Mouse (Mus musculus) midbrain, embryonic 16.5 days (tissue): Measurements from ENCODE around the gene Hoga1. TPM values are rescaled to one million over a fixed set of nuclear protein-coding genes. Genes with fewer than 3 reads are reported as not detected.

Experiments
- ATAC-seq: fragments of 200-750 bp; cut with Nextera tagmentation; 2 replicates; pipeline ENCODE4 v1.8.0; 2017; ENCODE audit warnings: moderate TSS enrichment
- H3K27ac ChIP-seq: fragments of 300-500 bp; sonication (generic); 2 replicates; pipeline ENCODE4 v1.5.1; 2014; ENCODE audit warnings: mild to moderate bottlenecking, low read length, mixed read lengths
- H3K27me3 ChIP-seq: fragments of 300-500 bp; sonication (generic); 2 replicates; pipeline ENCODE4 v1.6.1; 2014; ENCODE audit warnings: low read depth, low read length, mixed read lengths; ENCODE audit not compliant: control insufficient read depth, insufficient read depth
- H3K36me3 ChIP-seq: fragments of 300-500 bp; sonication (generic); 2 replicates; pipeline ENCODE4 v1.6.1; 2014; ENCODE audit warnings: mild to moderate bottlenecking, low read length, moderate library complexity, mixed read lengths; ENCODE audit not compliant: control insufficient read depth, insufficient read depth
- H3K4me1 ChIP-seq: fragments of 300-500 bp; sonication (generic); 2 replicates; pipeline ENCODE4 v1.6.1; 2014; ENCODE audit warnings: mild to moderate bottlenecking, low read length, mixed read lengths; ENCODE audit not compliant: control insufficient read depth, insufficient read depth
- H3K4me2 ChIP-seq: fragments of 300-500 bp; sonication (generic); 2 replicates; pipeline ENCODE4 v1.6.1; 2014; ENCODE audit warnings: mild to moderate bottlenecking, low read length, mixed read lengths
- H3K4me3 ChIP-seq: fragments of 300-500 bp; sonication (generic); 2 replicates; pipeline ENCODE4 v1.5.1; 2014; ENCODE audit warnings: low read depth, mild to moderate bottlenecking, low read length, moderate library complexity, mixed read lengths
- H3K9ac ChIP-seq: fragments of 300-500 bp; sonication (generic); 2 replicates; pipeline ENCODE4 v1.6.1; 2014; ENCODE audit warnings: low read depth, low read length, mixed read lengths
- H3K9me3 ChIP-seq: fragments of 300-500 bp; sonication (generic); replicated peaks from 2 replicates; pipeline ENCODE4 v1.6.1; 2014; ENCODE audit warnings: mild to moderate bottlenecking, low read length, mixed read lengths; ENCODE audit not compliant: control insufficient read depth, poor library complexity, severe bottlenecking
- WGBS: fragments of 180-500 bp; shearing (Covaris S2); extraction: QIAGEN DNeasy Blood & Tissue Kit; methylation state at CpG from one replicate; pipeline ENCODE4 v1.1.7; 2014; 5-methylcytosine and 5-hydroxymethylcytosine counted together
- polyA plus RNA-seq: library from polyadenylated mRNA; unstranded; fragments of >200 nt; fragmentation: Nextera tagmentation; extraction: Ambion mirVana; gene quantifications from 2 replicates; pipeline ENCODE4 v1.2.1, GENCODE M21; 2015

The Hoga1 gene
- polyA plus RNA-seq, 1 experiment from 2014 or later: 1.6 TPM

- Histone ChIP-seq H3K36me3 (no peaks in the 10 kb centered on the region), H3K4me1 (no peaks in the 10 kb centered on the region), H3K4me3 (no peak overlapping the region), H3K4me2 (no peak overlapping the region), H3K9ac (no peak overlapping the region), H3K27me3 (no peaks in the 10 kb centered on the region), H3K9me3 (no peaks in the 10 kb centered on the region), H3K27ac (no peak overlapping the region)
- WGBS: 81% methylated on average over 6 of the region's 6 CpGs
- ATAC-seq: no peak
These were observed 8.8 kb downstream of the Hoga1 start for GRCm38 (mm10) chr19:42054255-42054654.

- ATAC-seq: no peak
- H3K9me3 ChIP-seq: no peaks in the 10 kb centered on the region
- H3K27me3 ChIP-seq: no peaks in the 10 kb centered on the region
- no peak overlapping the region for H3K4me2 ChIP-seq
- H3K4me1 ChIP-seq: no peaks in the 10 kb centered on the region
- 83% methylated on average over 2 of the region's 2 CpGs for WGBS
- no peak overlapping the region for H3K4me3 ChIP-seq
- H3K36me3 ChIP-seq: no peaks in the 10 kb centered on the region
- H3K9ac ChIP-seq: no peak overlapping the region
- no peak overlapping the region for H3K27ac ChIP-seq
These were observed 10.5 kb downstream of the Hoga1 start for GRCm38 (mm10) chr19:42055881-42056280.

DNA sequence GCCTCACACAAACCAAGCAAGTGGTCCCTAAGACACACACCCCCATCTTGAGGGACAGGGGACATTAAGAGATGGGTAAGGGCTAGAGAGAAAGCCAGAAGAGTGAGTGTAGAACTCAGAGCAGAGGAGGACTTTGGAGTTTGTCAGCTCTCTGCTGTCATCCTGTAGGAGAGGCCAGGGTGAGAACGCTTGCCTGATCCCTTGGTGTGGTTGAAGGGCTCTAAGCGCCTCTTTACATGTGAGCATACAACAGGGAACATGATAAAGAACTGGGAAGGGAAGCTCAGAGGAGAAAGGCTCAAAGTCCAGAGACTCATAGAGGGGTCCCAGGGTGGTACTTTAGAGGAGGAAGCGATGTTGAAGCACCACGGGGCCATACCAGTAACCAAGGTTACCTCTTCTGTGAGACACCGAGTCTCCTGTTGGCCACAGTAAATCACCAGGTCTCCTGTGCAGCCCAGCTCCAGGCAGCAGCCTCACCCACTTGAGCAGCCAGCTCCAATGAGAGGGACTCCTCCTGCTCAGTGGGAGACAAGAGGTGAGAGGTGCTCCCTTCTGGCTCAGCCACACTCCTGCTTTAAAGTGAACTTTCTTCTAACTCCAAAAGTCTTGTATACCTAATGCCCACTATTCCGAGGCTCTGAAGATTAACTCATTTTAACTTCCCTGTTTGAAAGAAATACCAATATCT lies 11.5 kb downstream of the Hoga1 start:
- 88% methylated on average over 6 of the region's 6 CpGs for WGBS
- Histone ChIP-seq H3K4me1 (no peaks in the 10 kb centered on the region), H3K27me3 (no peaks in the 10 kb centered on the region), H3K36me3 (no peaks in the 10 kb centered on the region), H3K9ac (no peak overlapping the region), H3K27ac (no peak overlapping the region), H3K4me2 (no peak overlapping the region), H3K4me3 (no peak overlapping the region), H3K9me3 (no peaks in the 10 kb centered on the region)
- ATAC-seq: no peak

DNA sequence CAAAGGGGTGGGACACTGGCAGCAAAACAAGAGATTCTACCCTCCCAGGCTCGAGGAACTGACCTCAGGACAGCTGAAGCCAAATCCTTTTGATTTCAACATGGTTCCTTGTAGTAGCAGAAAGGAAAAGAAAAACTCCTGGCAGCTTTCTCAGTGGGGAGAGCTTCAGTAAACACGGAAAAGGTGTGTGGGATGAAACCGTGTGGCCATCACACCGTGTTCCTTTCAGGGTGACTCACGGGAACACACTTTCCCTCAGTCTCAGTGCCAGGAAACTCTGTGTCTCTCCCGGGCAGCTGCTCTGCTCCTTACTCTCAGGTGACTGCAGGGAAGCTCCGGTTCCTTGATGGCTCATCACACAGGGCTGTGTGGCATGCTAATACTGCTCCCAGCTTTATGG lies 13.0 kb downstream of the Hoga1 start:
- Histone ChIP-seq H3K4me1 (no peaks in the 10 kb centered on the region), H3K4me2 (no peak overlapping the region), H3K36me3 (no peaks in the 10 kb centered on the region), H3K9me3 (no peaks in the 10 kb centered on the region), H3K4me3 (no peak overlapping the region), H3K27ac (no peak overlapping the region), H3K27me3 (no peaks in the 10 kb centered on the region), H3K9ac (no peak overlapping the region)
- WGBS: 72% methylated on average over 7 of the region's 7 CpGs
- ATAC-seq: no peak

GRCm38 (mm10) chr19:42061443-42061842 lies 16.0 kb downstream of the Hoga1 start:
- Histone ChIP-seq H3K27me3 (no peaks in the 10 kb centered on the region), H3K4me2 (no peak overlapping the region), H3K27ac (no peak overlapping the region), H3K4me3 (no peak overlapping the region), H3K4me1 (no peaks in the 10 kb centered on the region), H3K36me3 (no peaks in the 10 kb centered on the region), H3K9me3 (no peaks in the 10 kb centered on the region), H3K9ac (no peak overlapping the region)
- 94% methylated on average over 7 of the region's 7 CpGs for WGBS
- ATAC-seq: no peak

DNA sequence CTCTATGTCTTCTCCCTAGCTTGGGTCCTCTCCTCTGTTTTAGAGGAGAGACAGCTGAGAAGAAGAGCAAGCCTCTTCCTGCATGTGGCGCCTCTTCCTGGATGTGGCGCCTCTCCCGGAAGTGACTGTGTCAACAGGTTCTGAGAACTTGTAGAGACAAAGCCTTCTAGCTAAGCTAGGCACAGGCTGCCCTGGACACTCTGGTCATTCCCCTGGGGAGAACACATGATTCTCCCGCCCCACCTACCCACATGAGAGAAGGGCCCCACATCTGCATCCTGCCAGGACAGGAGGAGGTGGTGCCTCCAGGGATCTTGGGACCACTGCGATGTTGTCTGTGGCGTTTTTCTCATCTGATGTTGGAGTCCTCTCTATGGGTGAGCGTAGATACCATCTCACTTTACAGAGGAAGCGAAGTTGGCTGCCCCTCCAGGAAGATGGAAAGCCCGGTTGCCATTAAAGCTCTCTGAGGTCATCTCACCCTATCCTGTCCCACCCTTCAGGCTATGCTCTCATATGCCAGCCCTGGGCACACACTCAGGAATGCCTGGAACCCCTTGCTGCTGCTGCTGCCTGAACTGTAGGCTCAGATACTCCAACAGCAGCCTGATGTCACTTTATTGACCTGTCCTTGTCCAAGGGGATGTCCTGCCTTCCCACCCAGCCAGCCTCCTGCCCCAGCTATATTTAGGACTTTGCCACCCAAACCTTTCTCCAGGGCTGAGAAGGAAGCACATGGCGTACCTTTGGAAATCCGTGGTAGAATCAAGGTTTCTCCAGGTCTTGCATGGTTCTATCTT lies 23.2 kb downstream of the Hoga1 start:
- Histone ChIP-seq H3K36me3 (no peaks in the 10 kb centered on the region), H3K27me3 (no peaks in the 10 kb centered on the region), H3K4me1 (no peaks in the 10 kb centered on the region), H3K9me3 (no peaks in the 10 kb centered on the region), H3K27ac (no peak overlapping the region), H3K9ac (no peak overlapping the region), H3K4me2 (no peak overlapping the region), H3K4me3 (no peak overlapping the region)
- 86% methylated on average over 11 of the region's 11 CpGs for WGBS
- no peak for ATAC-seq

- Histone ChIP-seq H3K4me2 (no peak overlapping the region), H3K36me3 (no peaks in the 10 kb centered on the region), H3K9ac (no peak overlapping the region), H3K4me1 (no peaks in the 10 kb centered on the region), H3K9me3 (no peaks in the 10 kb centered on the region), H3K27ac (no peak overlapping the region), H3K27me3 (no peaks in the 10 kb centered on the region), H3K4me3 (no peak overlapping the region)
- WGBS: 55% methylated on average over 6 of the region's 6 CpGs
- ATAC-seq: no peak
These were observed 23.8 kb downstream of the Hoga1 start for GRCm38 (mm10) chr19:42069241-42069525.

- Histone ChIP-seq H3K9ac (no peak overlapping the region), H3K9me3 (no peaks in the 10 kb centered on the region), H3K4me1 (no peaks in the 10 kb centered on the region), H3K4me2 (no peak overlapping the region), H3K27me3 (no peaks in the 10 kb centered on the region), H3K36me3 (peaks cover 17% of the 10 kb centered on the region), H3K27ac (no peak overlapping the region), H3K4me3 (no peak overlapping the region)
- no peak for ATAC-seq
- 81% methylated on average over 7 of the region's 7 CpGs for WGBS
These were observed 25.8 kb downstream of the Hoga1 start for GRCm38 (mm10) chr19:42071221-42071620.

GRCm38 (mm10) chr19:42071886-42072608 lies 26.6 kb downstream of the Hoga1 start:
- H3K36me3 ChIP-seq: peaks cover 17% of the 10 kb centered on the region
- no peak overlapping the region for H3K4me2 ChIP-seq
- no peak overlapping the region for H3K27ac ChIP-seq
- H3K27me3 ChIP-seq: no peaks in the 10 kb centered on the region
- ATAC-seq: no peak
- no peaks in the 10 kb centered on the region for H3K9me3 ChIP-seq
- 80% methylated on average over 15 of the region's 15 CpGs for WGBS
- no peak overlapping the region for H3K4me3 ChIP-seq
- no peak overlapping the region for H3K9ac ChIP-seq
- no peaks in the 10 kb centered on the region for H3K4me1 ChIP-seq
